Comparison of ENCODE assay signal across 28 mouse cellular contexts in the genomic region with DNA sequence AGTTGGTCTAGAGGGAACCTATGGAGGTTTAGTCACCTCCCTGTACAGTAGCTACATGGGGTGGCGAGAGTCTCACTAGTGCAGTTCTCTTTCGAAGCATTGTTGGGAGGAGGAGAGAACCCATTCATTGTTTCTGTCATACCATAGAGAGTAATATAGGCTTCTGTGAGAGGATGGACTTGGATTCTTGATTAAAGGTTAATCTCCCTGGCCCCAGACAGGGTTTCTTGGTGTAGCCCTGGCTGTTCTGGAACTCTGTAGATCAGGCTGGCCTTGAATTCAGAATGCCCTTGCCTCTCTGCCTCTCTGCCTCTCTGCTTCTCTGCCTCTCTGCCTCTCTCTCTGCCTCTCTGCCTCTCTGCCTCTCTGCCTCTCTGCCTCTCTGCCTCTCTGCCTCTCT. TPM values are rescaled to one million over a fixed set of nuclear protein-coding genes. Genes with fewer than 3 reads are reported as not detected.
A peak's percentile ranks its signal among the peaks of the same experiment; 100 is the strongest.
DNase-seq lines count a peak whose midpoint lies in the region; ATAC-seq and TF ChIP-seq lines count a peak whose summit lies in the region.
"Had no signal": no experiment of that assay in that cellular context is flagged by ENCODE, and none has a peak within 500 bp of the region (broad histone marks: within the 10 kb centered on the region; RNA-seq: fewer than 3 reads in every experiment).

No protein-coding gene starts in this region.

- TF ChIP-seq CTCF in bone marrow, adult 2 months (IDR thresholded peaks at IDR 0.05; ENCODE audit: control insufficient read depth, insufficient read depth, low read length): no peak

- 92% methylated on average over 2 of the region's 2 CpGs for WGBS in hindbrain, embryonic 14.5 days
- 93% methylated on average over 2 of the region's 2 CpGs for WGBS in hindbrain, embryonic 12.5 days
- WGBS in bone marrow, adult 2 months: 90% methylated on average over 2 of the region's 2 CpGs
- 98% methylated on average over 2 of the region's 2 CpGs for WGBS in liver, embryonic 15.5 days (ENCODE audit: insufficient replicate concordance)
- WGBS in midbrain, embryonic 11.5 days: 92% methylated on average over 2 of the region's 2 CpGs

- TF ChIP-seq POLR2A in bone marrow, adult 2 months (IDR thresholded peaks at IDR 0.05; ENCODE audit: borderline replicate concordance, control insufficient read depth, low read depth, low read length): no peak

- H3K27me3 ChIP-seq in hindbrain, embryonic 14.5 days (ENCODE audit: control insufficient read depth, insufficient read depth, low read length): no peaks in the 10 kb centered on the region
- no peaks in the 10 kb centered on the region for H3K27me3 ChIP-seq in hindbrain, embryonic 12.5 days
- no peaks in the 10 kb centered on the region for H3K27me3 ChIP-seq in liver, embryonic 15.5 days
- no peaks in the 10 kb centered on the region for H3K27me3 ChIP-seq in midbrain, embryonic 11.5 days (ENCODE audit: control insufficient read depth, insufficient read depth, low read length)
- H3K27me3 ChIP-seq: neural tube, embryonic 13.5 days had no signal

- H3K4me3 ChIP-seq in hindbrain, embryonic 14.5 days (replicated peaks; ENCODE audit: low read length): no peak overlapping the region
- no peak overlapping the region for H3K4me3 ChIP-seq in hindbrain, embryonic 12.5 days
- H3K4me3 ChIP-seq in bone marrow, adult 2 months (replicated peaks; ENCODE audit: control insufficient read depth, low read depth, low read length): no peak overlapping the region
- no peak overlapping the region for H3K4me3 ChIP-seq in liver, embryonic 15.5 days (replicated peaks)
- H3K4me3 ChIP-seq in midbrain, embryonic 11.5 days (ENCODE audit: low read depth, low read length): no peak overlapping the region
- H3K4me3 ChIP-seq: embryonic facial prominence, embryonic 10.5 days; myocyte; neural tube, embryonic 13.5 days had no signal

- H3K36me3 ChIP-seq in hindbrain, embryonic 14.5 days (replicated peaks; ENCODE audit: control insufficient read depth, insufficient read depth): no peaks in the 10 kb centered on the region
- H3K36me3 ChIP-seq in hindbrain, embryonic 12.5 days: no peaks in the 10 kb centered on the region
- no peaks in the 10 kb centered on the region for H3K36me3 ChIP-seq in liver, embryonic 15.5 days (replicated peaks)
- no peaks in the 10 kb centered on the region for H3K36me3 ChIP-seq in midbrain, embryonic 11.5 days (ENCODE audit: control insufficient read depth, insufficient read depth, low read length)
- H3K36me3 ChIP-seq: embryonic facial prominence, embryonic 10.5 days; neural tube, embryonic 13.5 days had no signal

- ATAC-seq in hindbrain, embryonic 14.5 days (ENCODE audit: low FRiP score): no peak
- ATAC-seq in hindbrain, embryonic 12.5 days (ENCODE audit: low FRiP score): no peak
- ATAC-seq in liver, embryonic 15.5 days (ENCODE audit: insufficient read depth): no peak
- no peak for ATAC-seq in midbrain, embryonic 11.5 days (ENCODE audit: low FRiP score)
- ATAC-seq: forebrain, embryonic 16.5 days; lung, postnatal 0 days; midbrain, embryonic 16.5 days had no signal

- no peak overlapping the region for H3K9ac ChIP-seq in hindbrain, embryonic 14.5 days
- no peak overlapping the region for H3K9ac ChIP-seq in hindbrain, embryonic 12.5 days
- H3K9ac ChIP-seq in liver, embryonic 15.5 days: peak overlapping the region; percentile 62
- H3K9ac ChIP-seq in midbrain, embryonic 11.5 days (ENCODE audit: low read length): no peak overlapping the region
- H3K9ac ChIP-seq: neural tube, embryonic 13.5 days had no signal

- H3K27ac ChIP-seq in hindbrain, embryonic 14.5 days: peak overlapping the region; percentile 38; the same call in 1 of the 2 replicates
- H3K27ac ChIP-seq in hindbrain, embryonic 12.5 days: no peak overlapping the region
- H3K27ac ChIP-seq in bone marrow, adult 2 months (ENCODE audit: control insufficient read depth, insufficient read depth, low read depth, low read length, poor library complexity): peak overlapping the region; percentile 26
- peak overlapping the region; percentile 98 for H3K27ac ChIP-seq in liver, embryonic 15.5 days (replicated peaks)
- H3K27ac ChIP-seq in midbrain, embryonic 11.5 days (ENCODE audit: low read depth, low read length): no peak overlapping the region
- H3K27ac ChIP-seq: embryonic facial prominence, embryonic 10.5 days; macrophage; neural tube, embryonic 13.5 days had no signal

- no peak overlapping the region for H3K4me2 ChIP-seq in hindbrain, embryonic 14.5 days (replicated peaks)
- no peak overlapping the region for H3K4me2 ChIP-seq in hindbrain, embryonic 12.5 days (replicated peaks)
- no peak overlapping the region for H3K4me2 ChIP-seq in liver, embryonic 15.5 days
- H3K4me2 ChIP-seq in midbrain, embryonic 11.5 days: no peak overlapping the region
- H3K4me2 ChIP-seq: neural tube, embryonic 13.5 days had no signal

- H3K9me3 ChIP-seq in hindbrain, embryonic 14.5 days (ENCODE audit: control insufficient read depth, low read length): no peaks in the 10 kb centered on the region
- no peaks in the 10 kb centered on the region for H3K9me3 ChIP-seq in hindbrain, embryonic 12.5 days (replicated peaks)
- H3K9me3 ChIP-seq in liver, embryonic 15.5 days (replicated peaks): no peaks in the 10 kb centered on the region
- no peaks in the 10 kb centered on the region for H3K9me3 ChIP-seq in midbrain, embryonic 11.5 days (ENCODE audit: control insufficient read depth, low read length)
- H3K9me3 ChIP-seq: embryonic facial prominence, embryonic 10.5 days; neural tube, embryonic 13.5 days had no signal

- DNase-seq in hindbrain, embryonic 14.5 days (ENCODE audit: low spot score): no peak
- peak; percentile 76 for DNase-seq in kidney, adult 9 months
- no peak for DNase-seq in kidney, adult 18-20 months
- DNase-seq in midbrain, embryonic 11.5 days (ENCODE audit: low spot score, missing footprints): no peak
- DNase-seq: adrenal gland, postnatal 25 days; cerebellum, adult 11 months; cerebellum, adult 9-11 months; gastrocnemius, postnatal 10 days; heart, adult 18-20 months; layer of hippocampus, adult 9-11 months; retina, postnatal 1 day; right cerebral cortex, postnatal 25 days; spleen, adult 18-20 months had no signal

- peaks cover 12% of the 10 kb centered on the region for H3K4me1 ChIP-seq in hindbrain, embryonic 14.5 days (replicated peaks; ENCODE audit: control insufficient read depth, insufficient read depth, low read length)
- H3K4me1 ChIP-seq in hindbrain, embryonic 12.5 days: peaks cover 20% of the 10 kb centered on the region
- peaks cover 3% of the 10 kb centered on the region for H3K4me1 ChIP-seq in bone marrow, adult 2 months (ENCODE audit: control insufficient read depth, insufficient read depth, low read length)
- peaks cover 94% of the 10 kb centered on the region for H3K4me1 ChIP-seq in liver, embryonic 15.5 days (replicated peaks)
- no peaks in the 10 kb centered on the region for H3K4me1 ChIP-seq in midbrain, embryonic 11.5 days (ENCODE audit: control insufficient read depth, insufficient read depth, low read length)

RNA-seq across cellular contexts. Expression of gene Pcx, which starts 46.5 kb away (rescaled TPM):
- polyA plus RNA-seq in hindbrain, embryonic 14.5 days (2014; fragmentation: Nextera tagmentation; extraction: Ambion mirVana): 27.5 and 31.3 TPM in 2 replicates
- polyA plus RNA-seq in hindbrain, embryonic 12.5 days (2016; fragmentation: Nextera tagmentation; extraction: Ambion mirVana): 24.8 and 25.2 TPM in 2 replicates
- 6.6 and 8.7 TPM in 2 replicates for polyA plus RNA-seq in bone marrow, adult 2 months (2011; ENCODE audit: insufficient read depth, insufficient read length, low replicate concordance, missing spikeins)
- polyA plus RNA-seq in liver, embryonic 15.5 days (2015; fragmentation: Nextera tagmentation; extraction: Ambion mirVana): 56.3 and 79.3 TPM in 2 replicates
- 13.8 and 14.0 TPM in 2 replicates for polyA plus RNA-seq in midbrain, embryonic 11.5 days (2014; fragmentation: Nextera tagmentation; extraction: Ambion mirVana)

RNA-seq across cellular contexts. Expression of gene 2010003K11Rik, which starts 58.4 kb away (rescaled TPM):
- polyA plus RNA-seq in hindbrain, embryonic 14.5 days (2014; fragmentation: Nextera tagmentation; extraction: Ambion mirVana): not detected in 2 replicates
- polyA plus RNA-seq in hindbrain, embryonic 12.5 days (2016; fragmentation: Nextera tagmentation; extraction: Ambion mirVana): not detected in 2 replicates
- polyA plus RNA-seq in bone marrow, adult 2 months (2011; ENCODE audit: insufficient read depth, insufficient read length, low replicate concordance, missing spikeins): not detected in 2 replicates
- 0.09 TPM in 1 of 2 replicates, not detected in the other for polyA plus RNA-seq in liver, embryonic 15.5 days (2015; fragmentation: Nextera tagmentation; extraction: Ambion mirVana)
- not detected in 2 replicates for polyA plus RNA-seq in midbrain, embryonic 11.5 days (2014; fragmentation: Nextera tagmentation; extraction: Ambion mirVana)
- polyA plus RNA-seq: cortical plate, adult 2 months; embryonic facial prominence, embryonic 10.5 days; forebrain, embryonic 16.5 days; heart, embryonic 14.5 days; intestine, embryonic 14.5 days; limb, embryonic 14.5 days; macrophage; midbrain, embryonic 16.5 days; neural tube, embryonic 13.5 days; thymus, postnatal 0 days had no signal

RNA-seq across cellular contexts. Expression of gene Lrfn4, which starts 58.7 kb away (rescaled TPM):
- polyA plus RNA-seq in hindbrain, embryonic 14.5 days (2014; fragmentation: Nextera tagmentation; extraction: Ambion mirVana): 17.9 and 18.9 TPM in 2 replicates
- 16.3 and 17.6 TPM in 2 replicates for polyA plus RNA-seq in hindbrain, embryonic 12.5 days (2016; fragmentation: Nextera tagmentation; extraction: Ambion mirVana)
- 1.2 and 2.7 TPM in 2 replicates for polyA plus RNA-seq in bone marrow, adult 2 months (2011; ENCODE audit: insufficient read depth, insufficient read length, low replicate concordance, missing spikeins)
- 0.43 and 0.46 TPM in 2 replicates for polyA plus RNA-seq in liver, embryonic 15.5 days (2015; fragmentation: Nextera tagmentation; extraction: Ambion mirVana)
- 7.5 and 7.6 TPM in 2 replicates for polyA plus RNA-seq in midbrain, embryonic 11.5 days (2014; fragmentation: Nextera tagmentation; extraction: Ambion mirVana)

Comparison
In these comparisons a context has a peak if more than half of its experiments do, and no peak if none do; other contexts are left out.
1. H3K27ac ChIP-seq: peak in hindbrain, embryonic 14.5 days (single experiment), bone marrow, adult 2 months (single experiment) and liver, embryonic 15.5 days (single experiment); none in hindbrain, embryonic 12.5 days (single experiment) and midbrain, embryonic 11.5 days (single experiment).